Mouse (Mus musculus): ENCODE results near the gene Aloxe3. TPM values are rescaled to one million over a fixed set of nuclear protein-coding genes. Genes with fewer than 3 reads are reported as not detected.

Gene Aloxe3
- total and polyA plus RNA-seq, 3 experiments, result 0.13 to 0.23 TPM; not detected in 1

- Histone ChIP-seq H3K4me1 (ENCODE audit: control insufficient read depth in 1 of 2, insufficient read depth in 2 of 2) (peaks cover 4 to 7% of the 10 kb centered on the region in 2 experiments; a peak in 1 of 4 replicates), H3K4me3 (replicated peaks in 1 of 3; ENCODE audit: low read depth in 2 of 3, low read length in 2 of 3, poor library complexity in 1 of 3) (no peak overlapping the region), H3K9ac (ENCODE audit: insufficient read depth, low read depth) (no peak overlapping the region), H3K9me3 (replicated peaks; ENCODE audit: low read length) (no peaks in the 10 kb centered on the region), H3K36me3 (replicated peaks in 1 of 2; ENCODE audit: control insufficient read depth in 1 of 2, insufficient read depth in 1 of 2, low read length in 1 of 2) (no peaks in the 10 kb centered on the region), H3K4me2 (ENCODE audit: insufficient read depth, low read depth, poor library complexity, severe bottlenecking) (no peak overlapping the region), H3K79me2 (replicated peaks; ENCODE audit: control insufficient read depth, extremely low read depth, insufficient read depth, poor library complexity, severe bottlenecking) (no peaks in the 10 kb centered on the region), H3K27ac (ENCODE audit: insufficient read depth, low read depth) (no peak overlapping the region), H3K27me3 (replicated peaks) (peaks cover 87% of the 10 kb centered on the region)
- DNase-seq (ENCODE audit: extremely low read depth), result peak; percentile 39
- TF ChIP-seq MEF2A (IDR thresholded peaks at IDR 0.05; ENCODE audit: borderline replicate concordance, low read depth, low read length) (no peak), KAT2A (IDR thresholded peaks at IDR 0.05; ENCODE audit: insufficient replicate concordance, low read length) (no peak), ZC3H11A (IDR thresholded peaks at IDR 0.05; ENCODE audit: low read depth, low read length) (no peak), HCFC1 (IDR thresholded peaks at IDR 0.05; ENCODE audit: low read depth, low read length) (no peak), MAZ (IDR thresholded peaks at IDR 0.05; ENCODE audit: low read depth, low read length) (no peak), MYC (IDR thresholded peaks at IDR 0.05; ENCODE audit: low read depth, low read length) (no peak), USF2 (conservative IDR thresholded peaks at IDR 0.05; ENCODE audit: low read depth, low read length) (no peak), MAFK (IDR thresholded peaks at IDR 0.05; ENCODE audit: insufficient replicate concordance, low read length) (no peak), NELFE (IDR thresholded peaks at IDR 0.05; ENCODE audit: low read depth, low read length) (no peak), BHLHE40 (IDR thresholded peaks at IDR 0.05; ENCODE audit: low read depth, low read length) (0 out of 2 replicates have a peak, but pooled peaks have one; percentile 27), MXI1 (IDR thresholded peaks at IDR 0.05; ENCODE audit: low read depth, low read length) (no peak), UBTF (IDR thresholded peaks at IDR 0.05; ENCODE audit: low read depth, low read length) (no peak), ELF1 (IDR thresholded peaks at IDR 0.05; ENCODE audit: low read depth, low read length) (no peak), CTCF (conservative IDR thresholded peaks at IDR 0.05 in 1 of 2, IDR thresholded peaks at IDR 0.05 in 1 of 2; ENCODE audit: low read depth in 2 of 2, low read length in 2 of 2) (no peak), E2F4 (IDR thresholded peaks at IDR 0.05; ENCODE audit: insufficient replicate concordance, low read depth, low read length) (no peak), RAD21 (IDR thresholded peaks at IDR 0.05; ENCODE audit: low read depth, low read length) (no peak), POLR2AphosphoS2 (IDR thresholded peaks at IDR 0.05; ENCODE audit: low read depth, low read length) (no peak), EP300 (IDR thresholded peaks at IDR 0.05; ENCODE audit: low read length) (peak; percentile 48; the same call in 1 of the 2 replicates), SMC3 (IDR thresholded peaks at IDR 0.05; ENCODE audit: low read depth, low read length) (no peak), IRF4 (IDR thresholded peaks at IDR 0.05; ENCODE audit: low read depth, low read length) (peak; percentile 54; the same call in 1 of the 2 replicates), ETS1 (conservative IDR thresholded peaks at IDR 0.05; ENCODE audit: low read depth, low read length) (0 out of 2 replicates have a peak, but pooled peaks have one; percentile 18), PAX5 (IDR thresholded peaks at IDR 0.05; ENCODE audit: low read length) (no peak)
- in situ Hi-C loops (cut with MboI; ENCODE audit: low pct_ligation_motif_present, low pct_unique_long_range_greater_than_20kb, low sequenced_read_pairs), result no loop called here
- dilution Hi-C loops (cut with MboI; ENCODE audit: extremely low pct_ligation_motif_present, extremely low pct_unique_long_range_greater_than_20kb, low sequenced_read_pairs), result no loop called here
Observed at GRCm38 (mm10) chr11:69172606-69173005, 46.9 kb downstream of the Aloxe3 start.

All from CH12.LX (cell line).